Mouse (Mus musculus) forebrain, embryonic 15.5 days (tissue): ENCODE results near the gene Mapk8ip2. TPM values are rescaled to one million over a fixed set of nuclear protein-coding genes. Genes with fewer than 3 reads are reported as not detected.
A peak's percentile ranks its signal among the peaks of the same experiment; 100 is the strongest.

Source experiments
- ATAC-seq: fragments of 200-750 bp; cut with Nextera tagmentation; replicated peaks from 2 replicates; pipeline ENCODE4 v1.8.0; 2017; ENCODE audit warnings: mild to moderate bottlenecking, moderate TSS enrichment, moderate library complexity
- H3K27ac ChIP-seq: fragments of 300-500 bp; sonication (generic); replicated peaks from 2 replicates; pipeline ENCODE4 v1.5.1; 2015; ENCODE audit warnings: mild to moderate bottlenecking, inconsistent platforms
- H3K27me3 ChIP-seq: fragments of 300-500 bp; sonication (generic); 2 replicates; pipeline ENCODE4 v1.6.1; 2015; ENCODE audit warnings: inconsistent platforms
- H3K36me3 ChIP-seq: fragments of 300-500 bp; sonication (generic); 2 replicates; pipeline ENCODE4 v1.6.1; 2015; ENCODE audit warnings: mild to moderate bottlenecking, inconsistent platforms
- H3K4me1 ChIP-seq: fragments of 300-500 bp; sonication (generic); 2 replicates; pipeline ENCODE4 v1.6.1; 2015; ENCODE audit warnings: inconsistent platforms
- H3K4me2 ChIP-seq: fragments of 300-500 bp; sonication (generic); replicated peaks from 2 replicates; pipeline ENCODE4 v1.6.1; 2015; ENCODE audit warnings: mild to moderate bottlenecking, inconsistent platforms
- H3K4me3 ChIP-seq: fragments of 300-500 bp; sonication (generic); 2 replicates; pipeline ENCODE4 v1.5.1; 2015; ENCODE audit warnings: mild to moderate bottlenecking, inconsistent platforms
- H3K9ac ChIP-seq: fragments of 300-500 bp; sonication (generic); replicated peaks from 2 replicates; pipeline ENCODE4 v1.6.1; 2015; ENCODE audit warnings: mild to moderate bottlenecking, inconsistent platforms
- H3K9me3 ChIP-seq: fragments of 300-500 bp; sonication (generic); 2 replicates; pipeline ENCODE4 v1.6.1; 2016; ENCODE audit warnings: inconsistent platforms
- WGBS: fragments of 180-500 bp; shearing (Covaris S2); methylation state at CpG from one replicate; pipeline ENCODE4 v1.1.7; 2015; ENCODE audit warnings: mixed read lengths; 5-methylcytosine and 5-hydroxymethylcytosine counted together
- polyA plus RNA-seq: library from polyadenylated mRNA; unstranded; fragments of >200 nt; fragmentation: Nextera tagmentation; extraction: Ambion mirVana; gene quantifications from 2 replicates; pipeline ENCODE4 v1.2.1, GENCODE M21; 2015

Mapk8ip2 gene
- polyA plus RNA-seq, 1 experiment from 2014 or later: 68.2 TPM

GRCm38 (mm10) chr15:89455642-89456041, 1.9 kb downstream of the Mapk8ip2 start:
- Histone ChIP-seq H3K27me3 (no peaks in the 10 kb centered on the region; the same call in 1 of the 2 replicates), H3K4me2 (peak overlapping the region; percentile 88), H3K27ac (no peak overlapping the region), H3K4me1 (peaks cover 24% of the 10 kb centered on the region), H3K9me3 (no peaks in the 10 kb centered on the region), H3K36me3 (peaks cover 41% of the 10 kb centered on the region), H3K9ac (peak overlapping the region; percentile 83), H3K4me3 (peak overlapping the region; percentile 93)
- ATAC-seq: no peak
- WGBS: 76% methylated on average over 6 of the region's 6 CpGs

GRCm38 (mm10) chr15:89458942-89459341, 5.2 kb downstream of the Mapk8ip2 start:
- 96% methylated on average over 15 of the region's 15 CpGs for WGBS
- H3K4me3 ChIP-seq: no peak overlapping the region
- no peak for ATAC-seq
- peaks cover 16% of the 10 kb centered on the region for H3K4me1 ChIP-seq
- peaks cover 73% of the 10 kb centered on the region for H3K36me3 ChIP-seq
- H3K9ac ChIP-seq: no peak overlapping the region
- no peaks in the 10 kb centered on the region for H3K9me3 ChIP-seq
- H3K27me3 ChIP-seq: no peaks in the 10 kb centered on the region
- no peak overlapping the region for H3K27ac ChIP-seq
- no peak overlapping the region for H3K4me2 ChIP-seq

GRCm38 (mm10) chr15:89459821-89460220, 6.1 kb downstream of the Mapk8ip2 start:
- Histone ChIP-seq H3K9ac (no peak overlapping the region), H3K9me3 (no peaks in the 10 kb centered on the region), H3K4me3 (no peak overlapping the region), H3K27ac (no peak overlapping the region), H3K4me1 (peaks cover 13% of the 10 kb centered on the region), H3K27me3 (no peaks in the 10 kb centered on the region), H3K36me3 (peaks cover 78% of the 10 kb centered on the region), H3K4me2 (no peak overlapping the region)
- WGBS: 92% methylated on average over 7 of the region's 7 CpGs
- no peak for ATAC-seq

DNA sequence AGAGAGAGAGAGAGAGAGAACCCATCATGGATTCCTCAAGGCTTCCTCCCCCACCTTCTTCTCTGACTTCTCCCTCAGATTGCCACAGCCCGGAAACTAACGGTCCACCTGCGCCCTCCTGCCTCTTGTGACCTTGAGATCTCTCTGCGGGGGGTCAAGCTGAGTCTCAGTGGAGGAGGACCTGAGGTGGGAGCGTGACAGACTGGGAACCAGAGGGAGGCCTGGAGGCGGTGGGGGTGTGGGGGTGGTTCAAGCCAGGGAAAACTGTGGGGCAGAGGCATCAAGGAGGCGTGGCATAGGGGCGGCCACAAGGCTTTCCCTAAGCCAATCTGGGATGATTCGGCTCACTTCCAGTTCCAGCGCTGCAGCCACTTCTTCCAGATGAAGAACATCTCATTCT, 6.6 kb downstream of the Mapk8ip2 start:
- no peaks in the 10 kb centered on the region for H3K27me3 ChIP-seq
- H3K9ac ChIP-seq: no peak overlapping the region
- peaks cover 78% of the 10 kb centered on the region for H3K36me3 ChIP-seq
- no peak overlapping the region for H3K4me3 ChIP-seq
- H3K4me1 ChIP-seq: peaks cover 8% of the 10 kb centered on the region
- H3K4me2 ChIP-seq: no peak overlapping the region
- no peak for ATAC-seq
- no peak overlapping the region for H3K27ac ChIP-seq
- no peaks in the 10 kb centered on the region for H3K9me3 ChIP-seq
- 86% methylated on average over 10 of the region's 10 CpGs for WGBS

GRCm38 (mm10) chr15:89461321-89461720, 7.6 kb downstream of the Mapk8ip2 start:
- 87% methylated on average over 15 of the region's 15 CpGs for WGBS
- H3K36me3 ChIP-seq: peaks cover 78% of the 10 kb centered on the region

GRCm38 (mm10) chr15:89462176-89462575, 8.5 kb downstream of the Mapk8ip2 start:
- H3K36me3 ChIP-seq: peaks cover 69% of the 10 kb centered on the region
- WGBS: 82% methylated on average over 7 of the region's 7 CpGs
- no peaks in the 10 kb centered on the region for H3K4me1 ChIP-seq
- H3K27ac ChIP-seq: no peak overlapping the region
- ATAC-seq: no peak
- no peak overlapping the region for H3K9ac ChIP-seq
- no peak overlapping the region for H3K4me3 ChIP-seq
- H3K9me3 ChIP-seq: no peaks in the 10 kb centered on the region
- H3K27me3 ChIP-seq: no peaks in the 10 kb centered on the region
- no peak overlapping the region for H3K4me2 ChIP-seq

More at GRCm38 (mm10) chr15:89461321-89461720, 7.6 kb downstream of the Mapk8ip2 start:
- Histone ChIP-seq H3K4me1 (no peaks in the 10 kb centered on the region), H3K9ac (no peak overlapping the region), H3K4me2 (no peak overlapping the region), H3K27ac (no peak overlapping the region), H3K4me3 (no peak overlapping the region), H3K27me3 (no peaks in the 10 kb centered on the region), H3K9me3 (no peaks in the 10 kb centered on the region)
- no peak for ATAC-seq

DNA sequence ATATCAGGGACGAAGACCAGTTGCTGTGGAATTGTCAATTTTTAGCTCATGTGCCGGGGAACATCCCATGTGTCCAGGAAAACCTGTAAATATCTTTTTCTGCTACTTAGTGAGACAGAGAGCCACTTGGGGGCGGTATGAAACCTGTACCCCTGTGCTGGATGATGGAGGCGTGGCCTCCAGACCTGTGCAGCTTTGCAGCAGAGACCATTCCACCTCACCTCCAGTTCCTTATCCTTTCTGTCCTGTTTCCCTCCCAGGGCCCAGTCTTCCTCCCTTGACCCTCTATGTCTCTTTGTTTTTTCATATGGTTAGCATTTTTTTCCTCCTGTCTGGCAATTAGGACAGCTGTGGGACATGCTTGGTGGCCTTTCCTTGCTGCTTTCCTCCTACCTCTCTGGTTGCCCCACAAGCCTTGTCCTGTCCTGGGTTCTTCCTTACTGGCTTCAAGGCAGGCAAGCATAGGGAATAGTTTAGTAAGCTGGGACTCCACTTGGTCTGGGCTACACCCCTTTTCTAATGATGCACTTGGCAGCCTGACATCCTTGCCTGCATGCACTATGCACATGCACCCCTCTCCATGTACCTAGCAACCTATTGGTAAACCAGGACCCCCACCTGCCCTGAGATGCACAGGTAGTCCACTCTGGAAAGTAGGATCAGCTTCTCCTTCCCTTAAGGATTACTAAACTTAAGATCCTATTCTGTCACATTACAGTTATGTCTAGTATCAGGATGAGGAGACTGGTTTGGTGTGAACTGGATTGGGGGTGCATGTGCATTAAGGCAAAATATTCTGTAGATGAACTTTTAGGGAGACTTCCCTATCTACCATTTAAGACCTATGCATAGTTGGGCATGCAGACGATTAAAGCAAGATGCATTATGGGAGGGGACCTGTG, 9.9 kb downstream of the Mapk8ip2 start:
- H3K4me1 ChIP-seq: no peaks in the 10 kb centered on the region
- H3K27me3 ChIP-seq: no peaks in the 10 kb centered on the region
- no peak overlapping the region for H3K4me2 ChIP-seq
- WGBS: 66% methylated on average over 5 of the region's 5 CpGs
- no peak overlapping the region for H3K9ac ChIP-seq
- no peak overlapping the region for H3K27ac ChIP-seq
- peaks cover 55% of the 10 kb centered on the region for H3K36me3 ChIP-seq
- H3K9me3 ChIP-seq: no peaks in the 10 kb centered on the region
- no peak overlapping the region for H3K4me3 ChIP-seq
- ATAC-seq: no peak

DNA sequence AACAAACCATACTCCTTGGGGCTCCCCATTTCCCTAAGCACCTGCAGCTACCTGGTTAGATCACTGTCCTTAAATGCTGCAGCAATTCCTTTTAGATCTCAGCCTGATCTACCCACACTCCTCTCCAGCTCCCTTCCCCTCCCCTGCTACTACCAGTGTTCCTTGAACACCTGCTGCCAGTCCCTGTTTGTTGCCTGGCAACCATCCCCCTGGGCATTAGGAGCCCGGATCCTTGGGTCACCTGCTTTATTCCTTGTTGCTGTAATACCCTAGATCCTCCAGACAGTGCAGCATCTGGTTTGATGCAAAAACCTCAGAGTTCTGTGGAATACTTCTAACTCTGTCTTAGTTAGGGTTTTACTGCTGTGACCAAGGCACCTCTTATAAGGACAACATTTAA, 11.3 kb downstream of the Mapk8ip2 start:
- ATAC-seq: peak; percentile 47; the same call in 1 of the 2 replicates
- H3K27ac ChIP-seq: no peak overlapping the region
- H3K9ac ChIP-seq: no peak overlapping the region
- no peak overlapping the region for H3K4me3 ChIP-seq
- no peaks in the 10 kb centered on the region for H3K27me3 ChIP-seq
- no peaks in the 10 kb centered on the region for H3K9me3 ChIP-seq
- WGBS: 3% methylated on average over 1 of the region's 1 CpGs
- H3K36me3 ChIP-seq: peaks cover 43% of the 10 kb centered on the region
- H3K4me1 ChIP-seq: no peaks in the 10 kb centered on the region
- no peak overlapping the region for H3K4me2 ChIP-seq

GRCm38 (mm10) chr15:89468577-89468976, 14.9 kb downstream of the Mapk8ip2 start:
- ATAC-seq: no peak
- no peak overlapping the region for H3K9ac ChIP-seq
- WGBS: 28% methylated on average over 2 of the region's 2 CpGs
- no peak overlapping the region for H3K4me3 ChIP-seq
- H3K9me3 ChIP-seq: no peaks in the 10 kb centered on the region
- no peak overlapping the region for H3K27ac ChIP-seq
- H3K27me3 ChIP-seq: no peaks in the 10 kb centered on the region
- H3K4me2 ChIP-seq: no peak overlapping the region
- H3K36me3 ChIP-seq: peaks cover 9% of the 10 kb centered on the region; the same call in 1 of the 2 replicates
- no peaks in the 10 kb centered on the region for H3K4me1 ChIP-seq

DNA sequence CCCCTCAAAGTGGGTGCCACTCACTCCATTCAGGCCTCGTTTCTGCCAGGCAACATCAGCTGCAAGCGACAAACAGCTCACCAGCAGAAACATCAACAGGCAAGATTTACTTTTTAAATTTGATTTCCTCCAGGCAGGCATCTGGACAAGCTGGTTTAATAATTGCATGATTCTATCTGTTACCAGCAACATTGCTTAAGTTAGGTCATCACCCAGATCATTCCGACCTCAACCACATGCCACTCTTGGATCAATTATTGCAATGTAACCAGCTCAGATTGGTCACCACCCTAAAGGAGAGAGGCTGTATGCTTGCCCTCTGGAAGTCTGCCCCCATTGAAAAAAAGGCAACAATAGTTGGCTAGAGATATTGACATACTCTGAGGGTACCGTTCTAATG, 17.8 kb downstream of the Mapk8ip2 start:
- no peaks in the 10 kb centered on the region for H3K9me3 ChIP-seq
- H3K4me3 ChIP-seq: no peak overlapping the region
- no peak for ATAC-seq
- peaks cover 9% of the 10 kb centered on the region for H3K4me1 ChIP-seq
- no peaks in the 10 kb centered on the region for H3K36me3 ChIP-seq
- no peak overlapping the region for H3K9ac ChIP-seq
- no peaks in the 10 kb centered on the region for H3K27me3 ChIP-seq
- WGBS: 90% methylated on average over 4 of the region's 4 CpGs
- no peak overlapping the region for H3K27ac ChIP-seq
- no peak overlapping the region for H3K4me2 ChIP-seq

DNA sequence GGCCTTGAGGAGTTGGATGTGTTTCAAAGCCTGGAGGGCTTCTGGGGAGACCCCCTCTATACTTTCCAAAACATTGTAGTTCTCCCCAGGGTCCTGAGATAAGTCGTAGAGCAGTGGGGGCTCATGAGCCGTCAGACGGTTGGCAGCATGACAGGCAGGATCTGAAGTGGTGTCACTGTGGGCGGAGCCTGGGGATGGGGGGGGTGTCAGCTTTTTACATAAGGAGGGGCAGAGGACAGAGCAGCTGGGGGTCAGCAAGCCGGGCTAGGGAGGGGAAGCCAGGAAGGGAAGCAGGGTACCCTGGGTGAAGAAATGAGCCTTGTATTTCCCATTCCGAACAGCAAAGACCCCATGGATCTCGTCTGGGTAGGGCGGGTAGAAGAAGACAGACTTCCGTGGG, 19.7 kb downstream of the Mapk8ip2 start:
- Histone ChIP-seq H3K4me1 (peaks cover 13% of the 10 kb centered on the region), H3K27ac (no peak overlapping the region), H3K4me3 (no peak overlapping the region), H3K4me2 (no peak overlapping the region), H3K36me3 (no peaks in the 10 kb centered on the region), H3K9ac (no peak overlapping the region), H3K9me3 (no peaks in the 10 kb centered on the region), H3K27me3 (no peaks in the 10 kb centered on the region)
- WGBS: 82% methylated on average over 9 of the region's 9 CpGs
- no peak for ATAC-seq

DNA sequence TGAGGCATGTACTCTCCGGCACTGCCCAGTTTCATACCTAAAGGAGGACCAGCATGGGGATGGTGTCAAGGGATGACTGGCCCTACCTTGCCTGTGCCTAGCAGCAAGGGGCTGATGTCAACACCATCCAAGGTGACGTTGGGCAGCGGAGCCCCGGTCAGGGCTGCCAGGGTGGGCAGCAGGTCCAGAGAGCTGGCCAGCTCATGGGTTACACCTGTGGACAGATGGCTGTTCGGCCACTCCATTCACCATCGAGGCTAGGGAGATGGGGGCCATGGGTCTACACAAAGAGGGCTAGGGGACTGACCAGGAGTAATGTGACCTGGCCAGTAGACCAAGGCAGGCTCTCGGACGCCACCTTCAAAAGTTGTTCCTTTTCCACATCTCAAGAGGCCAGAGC, 20.2 kb downstream of the Mapk8ip2 start:
- H3K9me3 ChIP-seq: no peaks in the 10 kb centered on the region
- no peak overlapping the region for H3K4me2 ChIP-seq
- H3K36me3 ChIP-seq: no peaks in the 10 kb centered on the region
- no peaks in the 10 kb centered on the region for H3K27me3 ChIP-seq
- WGBS: 96% methylated on average over 8 of the region's 8 CpGs
- no peak overlapping the region for H3K27ac ChIP-seq
- ATAC-seq: no peak
- peaks cover 13% of the 10 kb centered on the region for H3K4me1 ChIP-seq
- no peak overlapping the region for H3K4me3 ChIP-seq
- no peak overlapping the region for H3K9ac ChIP-seq
